Mouse (Mus musculus) midbrain, embryonic 16.5 days (tissue): Measurements from ENCODE around the gene Lpcat1. TPM values are rescaled to one million over a fixed set of nuclear protein-coding genes. Genes with fewer than 3 reads are reported as not detected.

ENCODE experiments used
- ATAC-seq: fragments of 200-750 bp; cut with Nextera tagmentation; 2 replicates; pipeline ENCODE4 v1.8.0; 2017; ENCODE audit warnings: moderate TSS enrichment
- H3K27ac ChIP-seq: fragments of 300-500 bp; sonication (generic); 2 replicates; pipeline ENCODE4 v1.5.1; 2014; ENCODE audit warnings: mild to moderate bottlenecking, low read length, mixed read lengths
- H3K27me3 ChIP-seq: fragments of 300-500 bp; sonication (generic); 2 replicates; pipeline ENCODE4 v1.6.1; 2014; ENCODE audit warnings: low read depth, low read length, mixed read lengths; ENCODE audit not compliant: control insufficient read depth, insufficient read depth
- H3K36me3 ChIP-seq: fragments of 300-500 bp; sonication (generic); 2 replicates; pipeline ENCODE4 v1.6.1; 2014; ENCODE audit warnings: mild to moderate bottlenecking, low read length, moderate library complexity, mixed read lengths; ENCODE audit not compliant: control insufficient read depth, insufficient read depth
- H3K4me1 ChIP-seq: fragments of 300-500 bp; sonication (generic); 2 replicates; pipeline ENCODE4 v1.6.1; 2014; ENCODE audit warnings: mild to moderate bottlenecking, low read length, mixed read lengths; ENCODE audit not compliant: control insufficient read depth, insufficient read depth
- H3K4me2 ChIP-seq: fragments of 300-500 bp; sonication (generic); 2 replicates; pipeline ENCODE4 v1.6.1; 2014; ENCODE audit warnings: mild to moderate bottlenecking, low read length, mixed read lengths
- H3K4me3 ChIP-seq: fragments of 300-500 bp; sonication (generic); 2 replicates; pipeline ENCODE4 v1.5.1; 2014; ENCODE audit warnings: low read depth, mild to moderate bottlenecking, low read length, moderate library complexity, mixed read lengths
- H3K9ac ChIP-seq: fragments of 300-500 bp; sonication (generic); 2 replicates; pipeline ENCODE4 v1.6.1; 2014; ENCODE audit warnings: low read depth, low read length, mixed read lengths
- H3K9me3 ChIP-seq: fragments of 300-500 bp; sonication (generic); replicated peaks from 2 replicates; pipeline ENCODE4 v1.6.1; 2014; ENCODE audit warnings: mild to moderate bottlenecking, low read length, mixed read lengths; ENCODE audit not compliant: control insufficient read depth, poor library complexity, severe bottlenecking
- WGBS: fragments of 180-500 bp; shearing (Covaris S2); extraction: QIAGEN DNeasy Blood & Tissue Kit; methylation state at CpG from one replicate; pipeline ENCODE4 v1.1.7; 2014; 5-methylcytosine and 5-hydroxymethylcytosine counted together
- polyA plus RNA-seq: library from polyadenylated mRNA; unstranded; fragments of >200 nt; fragmentation: Nextera tagmentation; extraction: Ambion mirVana; gene quantifications from 2 replicates; pipeline ENCODE4 v1.2.1, GENCODE M21; 2015

The Lpcat1 gene
- polyA plus RNA-seq, 1 experiment from 2014 or later, result 78.3 TPM

GRCm38 (mm10) chr13:73443093-73443821 is 23.7 kb upstream of the Lpcat1 start:
- Histone ChIP-seq H3K4me3 (no peak overlapping the region), H3K27me3 (no peaks in the 10 kb centered on the region), H3K36me3 (no peaks in the 10 kb centered on the region), H3K4me1 (no peaks in the 10 kb centered on the region), H3K9ac (no peak overlapping the region), H3K4me2 (no peak overlapping the region), H3K27ac (no peak overlapping the region), H3K9me3 (no peaks in the 10 kb centered on the region)
- 83% methylated on average over 4 of the region's 4 CpGs for WGBS
- no peak for ATAC-seq

DNA sequence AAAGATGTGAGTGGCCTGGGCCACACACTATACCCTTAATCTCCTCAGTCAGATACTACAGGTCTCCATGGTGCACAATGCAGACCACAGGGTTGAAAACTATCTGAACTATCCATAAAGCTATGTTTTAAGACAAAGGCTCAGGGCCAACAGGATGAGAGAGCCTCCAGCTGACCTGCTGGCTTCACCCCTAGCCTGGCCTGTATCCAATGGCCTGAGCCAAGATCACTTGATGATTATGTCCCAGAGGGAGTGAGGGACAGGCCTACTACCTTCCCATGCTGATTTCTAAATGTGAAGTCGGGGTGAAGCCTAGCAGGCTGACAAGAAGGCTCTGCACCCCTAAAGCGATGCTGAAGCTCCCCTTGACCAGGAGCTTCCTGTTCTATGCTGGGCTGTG is 21.9 kb upstream of the Lpcat1 start:
- Histone ChIP-seq H3K4me1 (no peaks in the 10 kb centered on the region), H3K4me3 (no peak overlapping the region), H3K4me2 (no peak overlapping the region), H3K36me3 (no peaks in the 10 kb centered on the region), H3K27ac (no peak overlapping the region), H3K27me3 (no peaks in the 10 kb centered on the region), H3K9me3 (no peaks in the 10 kb centered on the region), H3K9ac (no peak overlapping the region)
- WGBS, result 87% methylated on average over 2 of the region's 2 CpGs
- ATAC-seq, result no peak

DNA sequence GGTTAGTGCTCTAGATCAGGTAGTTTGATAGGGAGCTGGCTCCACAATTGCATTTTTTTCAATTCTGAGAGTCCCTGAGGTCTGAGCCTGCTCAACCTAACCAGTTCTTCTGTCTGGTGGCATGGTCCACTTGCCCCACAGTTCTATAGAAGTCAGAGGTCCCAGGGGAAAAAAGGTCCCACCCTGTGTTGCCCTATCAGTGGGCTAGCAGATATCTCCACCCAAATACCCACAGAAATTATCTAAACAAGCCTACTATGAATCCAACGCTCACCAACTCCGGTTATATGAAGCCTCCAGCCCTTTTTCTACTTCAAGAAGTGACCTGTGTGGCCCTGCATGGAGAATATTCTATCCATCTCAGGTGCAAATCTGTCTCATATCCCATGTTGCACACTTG is 20.9 kb upstream of the Lpcat1 start:
- Histone ChIP-seq H3K4me1 (no peaks in the 10 kb centered on the region), H3K27me3 (no peaks in the 10 kb centered on the region), H3K27ac (peak overlapping the region; percentile 44; the same call in 1 of the 2 replicates), H3K36me3 (no peaks in the 10 kb centered on the region), H3K9me3 (no peaks in the 10 kb centered on the region), H3K9ac (no peak overlapping the region), H3K4me3 (no peak overlapping the region), H3K4me2 (no peak overlapping the region)
- 89% methylated on average over 2 of the region's 2 CpGs for WGBS
- no peak for ATAC-seq

- Histone ChIP-seq H3K4me3 (no peak overlapping the region), H3K27ac (peak overlapping the region; percentile 60), H3K9me3 (no peaks in the 10 kb centered on the region), H3K9ac (no peak overlapping the region), H3K4me1 (no peaks in the 10 kb centered on the region), H3K4me2 (no peak overlapping the region), H3K36me3 (no peaks in the 10 kb centered on the region), H3K27me3 (no peaks in the 10 kb centered on the region)
- 59% methylated on average over 4 of the region's 4 CpGs for WGBS
- ATAC-seq, result peak; percentile 85
Observed at GRCm38 (mm10) chr13:73446494-73446893, 20.5 kb upstream of the Lpcat1 start.

GRCm38 (mm10) chr13:73446943-73447342 is 20.1 kb upstream of the Lpcat1 start:
- Histone ChIP-seq H3K9me3 (no peaks in the 10 kb centered on the region), H3K4me2 (no peak overlapping the region), H3K27ac (peak overlapping the region; percentile 60), H3K27me3 (no peaks in the 10 kb centered on the region), H3K36me3 (no peaks in the 10 kb centered on the region), H3K4me1 (no peaks in the 10 kb centered on the region), H3K4me3 (no peak overlapping the region), H3K9ac (no peak overlapping the region)
- ATAC-seq, result peak; percentile 89
- 54% methylated on average over 7 of the region's 7 CpGs for WGBS

- Histone ChIP-seq H3K27me3 (no peaks in the 10 kb centered on the region), H3K27ac (peak overlapping the region; percentile 51), H3K9me3 (no peaks in the 10 kb centered on the region), H3K4me3 (no peak overlapping the region), H3K9ac (no peak overlapping the region), H3K4me1 (no peaks in the 10 kb centered on the region), H3K36me3 (no peaks in the 10 kb centered on the region), H3K4me2 (no peak overlapping the region)
- ATAC-seq, result no peak
- WGBS, result 61% methylated on average over 2 of the region's 2 CpGs
Observed at GRCm38 (mm10) chr13:73447478-73447877, 19.5 kb upstream of the Lpcat1 start.

- ATAC-seq, result no peak
- H3K9ac ChIP-seq, result no peak overlapping the region
- H3K4me2 ChIP-seq, result no peak overlapping the region
- no peaks in the 10 kb centered on the region for H3K4me1 ChIP-seq
- no peak overlapping the region for H3K4me3 ChIP-seq
- H3K36me3 ChIP-seq, result no peaks in the 10 kb centered on the region
- WGBS, result 60% methylated on average over 2 of the region's 2 CpGs
- no peaks in the 10 kb centered on the region for H3K27me3 ChIP-seq
- no peaks in the 10 kb centered on the region for H3K9me3 ChIP-seq
- no peak overlapping the region for H3K27ac ChIP-seq
Observed at GRCm38 (mm10) chr13:73448201-73448600, 18.8 kb upstream of the Lpcat1 start.

DNA sequence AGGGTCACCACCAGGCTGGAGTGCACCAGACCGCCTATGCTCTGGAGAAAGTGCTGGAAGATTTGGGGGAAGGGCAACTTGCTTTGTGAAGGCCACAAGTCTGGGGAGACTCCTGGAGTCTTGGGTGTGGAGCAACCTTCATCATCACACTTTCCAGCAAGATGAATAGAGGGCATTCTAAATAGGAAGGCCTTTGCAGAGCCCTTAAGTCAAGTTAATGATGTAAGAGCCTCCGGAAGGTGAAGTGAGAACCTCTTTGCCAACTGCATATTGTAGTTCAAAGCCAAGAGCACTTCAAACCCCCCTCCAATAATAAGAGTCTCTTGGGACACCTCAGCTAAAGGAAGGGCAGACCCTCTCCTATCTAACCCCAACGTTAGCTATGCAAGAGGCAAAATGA is 18.3 kb upstream of the Lpcat1 start:
- H3K27me3 ChIP-seq, result no peaks in the 10 kb centered on the region
- no peak for ATAC-seq
- no peak overlapping the region for H3K27ac ChIP-seq
- H3K9me3 ChIP-seq, result no peaks in the 10 kb centered on the region
- H3K36me3 ChIP-seq, result no peaks in the 10 kb centered on the region
- H3K4me1 ChIP-seq, result no peaks in the 10 kb centered on the region
- 87% methylated on average over 3 of the region's 3 CpGs for WGBS
- no peak overlapping the region for H3K9ac ChIP-seq
- no peak overlapping the region for H3K4me2 ChIP-seq
- no peak overlapping the region for H3K4me3 ChIP-seq

DNA sequence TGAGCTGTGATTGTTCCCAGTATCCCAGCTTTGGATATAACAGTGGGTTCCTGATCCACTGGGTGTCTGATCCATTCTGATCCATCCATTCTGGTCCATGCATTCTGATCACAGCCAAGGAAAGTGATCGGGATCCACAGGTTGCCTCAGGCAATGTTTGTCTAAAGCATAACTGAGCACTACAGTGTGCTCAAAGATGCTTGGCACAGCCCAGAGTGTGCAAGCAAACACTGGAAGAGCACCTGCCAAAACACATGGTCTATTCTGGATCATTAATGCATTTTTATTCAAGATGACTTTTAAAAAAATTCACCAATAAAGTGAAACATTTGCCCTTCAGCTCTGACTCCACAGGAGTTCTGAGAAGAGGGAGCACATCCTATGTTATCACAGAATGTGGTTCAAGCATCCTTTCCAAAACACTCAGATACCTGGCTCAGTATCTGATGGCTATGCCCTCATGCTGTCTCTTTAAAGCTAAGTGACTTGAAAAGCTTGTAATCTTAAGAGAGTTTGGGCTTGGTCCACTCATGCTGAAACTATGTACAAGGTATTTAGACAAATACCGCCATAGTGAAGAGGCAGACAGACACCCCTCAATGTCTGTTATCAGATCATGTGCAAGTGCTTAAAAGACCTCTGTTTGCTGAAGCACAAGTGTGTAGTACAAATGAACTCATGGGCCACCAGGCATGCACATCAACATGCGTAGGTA is 13.3 kb upstream of the Lpcat1 start:
- 86% methylated on average over 3 of the region's 3 CpGs for WGBS
- no peaks in the 10 kb centered on the region for H3K27me3 ChIP-seq
- H3K27ac ChIP-seq, result no peak overlapping the region
- no peaks in the 10 kb centered on the region for H3K36me3 ChIP-seq
- H3K4me2 ChIP-seq, result no peak overlapping the region
- no peaks in the 10 kb centered on the region for H3K9me3 ChIP-seq
- no peaks in the 10 kb centered on the region for H3K4me1 ChIP-seq
- H3K4me3 ChIP-seq, result no peak overlapping the region
- no peak overlapping the region for H3K9ac ChIP-seq
- no peak for ATAC-seq
